Mouse (Mus musculus) neural tube, embryonic 11.5 days (tissue): ENCODE data around the gene Pbp2. TPM values are rescaled to one million over a fixed set of nuclear protein-coding genes. Genes with fewer than 3 reads are reported as not detected.

Experiments used
- ATAC-seq: fragments of 200-750 bp; cut with Nextera tagmentation; 2 replicates; pipeline ENCODE4 v1.8.0; 2017; ENCODE audit warnings: moderate number of reproducible peaks, mild to moderate bottlenecking, moderate TSS enrichment, moderate library complexity; ENCODE audit not compliant: insufficient read depth, low FRiP score, low TSS enrichment
- DNase-seq: peaks from one replicate; pipeline ENCODE4 v3.0.0-alpha.2; 2015; ENCODE audit warnings: low spot score
- H3K27ac ChIP-seq: fragments of 300-500 bp; sonication (generic); 2 replicates; pipeline ENCODE4 v1.5.1; 2014; ENCODE audit warnings: low read depth, mild to moderate bottlenecking, low read length
- H3K27me3 ChIP-seq: fragments of 300-500 bp; sonication (generic); 2 replicates; pipeline ENCODE4 v1.6.1; 2014; ENCODE audit warnings: mild to moderate bottlenecking, low read length, mixed read lengths; ENCODE audit not compliant: control insufficient read depth, insufficient read depth
- H3K36me3 ChIP-seq: fragments of 300-500 bp; sonication (generic); 2 replicates; pipeline ENCODE4 v1.6.1; 2014; ENCODE audit warnings: mild to moderate bottlenecking, low read length, moderate library complexity, mixed read lengths; ENCODE audit not compliant: control insufficient read depth, insufficient read depth
- H3K4me1 ChIP-seq: fragments of 300-500 bp; sonication (generic); 2 replicates; pipeline ENCODE4 v1.6.1; 2014; ENCODE audit warnings: low read length, mixed read lengths; ENCODE audit not compliant: control insufficient read depth, insufficient read depth
- H3K4me2 ChIP-seq: fragments of 300-500 bp; sonication (generic); 2 replicates; pipeline ENCODE4 v1.6.1; 2014; ENCODE audit warnings: low read depth, mild to moderate bottlenecking, moderate library complexity
- H3K4me3 ChIP-seq: fragments of 300-500 bp; sonication (generic); 2 replicates; pipeline ENCODE4 v1.5.1; 2014; ENCODE audit warnings: low read depth, low read length
- H3K9ac ChIP-seq: fragments of 300-500 bp; sonication (generic); 2 replicates; pipeline ENCODE4 v1.6.1; 2014; ENCODE audit warnings: mild to moderate bottlenecking, low read length
- H3K9me3 ChIP-seq: fragments of 300-500 bp; sonication (generic); 2 replicates; pipeline ENCODE4 v1.6.1; 2016; ENCODE audit warnings: low read length; ENCODE audit not compliant: control insufficient read depth
- WGBS: fragments of 180-500 bp; shearing (Covaris S2); extraction: QIAGEN DNeasy Blood & Tissue Kit; methylation state at CpG from one replicate; pipeline ENCODE4 v1.1.7; 2014; 5-methylcytosine and 5-hydroxymethylcytosine counted together
- polyA plus RNA-seq: library from polyadenylated mRNA; unstranded; fragments of >200 nt; fragmentation: Nextera tagmentation; extraction: Ambion mirVana; gene quantifications from 2 replicates; pipeline ENCODE4 v1.2.1, GENCODE M21; 2014

The Pbp2 gene
- polyA plus RNA-seq, 1 experiment from 2014 or later, result not detected

DNA sequence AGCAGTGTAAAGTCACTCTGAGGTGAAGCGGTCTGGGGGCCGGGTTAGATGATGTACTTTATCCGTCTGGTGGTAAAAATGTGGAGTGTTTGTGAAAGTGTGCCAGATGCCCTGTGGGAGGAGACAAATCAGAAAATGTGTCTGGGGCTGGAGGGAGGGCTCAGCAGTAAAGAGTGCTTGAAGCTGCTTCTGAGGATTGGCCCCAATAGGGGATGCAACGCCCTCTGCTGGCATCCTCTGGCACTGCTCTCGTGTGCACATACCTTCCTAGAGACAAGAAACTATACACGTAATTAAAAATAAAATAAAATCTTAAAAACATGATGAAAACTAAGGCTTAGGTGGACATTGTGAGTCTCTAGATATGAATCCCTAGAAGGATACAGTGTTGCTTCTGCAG is 49.8 kb downstream of the Pbp2 start:
- Histone ChIP-seq H3K36me3 (no peaks in the 10 kb centered on the region), H3K4me2 (no peak overlapping the region), H3K27ac (no peak overlapping the region), H3K27me3 (no peaks in the 10 kb centered on the region), H3K9ac (no peak overlapping the region), H3K4me3 (no peak overlapping the region), H3K4me1 (no peaks in the 10 kb centered on the region), H3K9me3 (no peaks in the 10 kb centered on the region)
- ATAC-seq, result no peak
- WGBS, result 93% methylated on average over 6 of the region's 6 CpGs
- no peak for DNase-seq

Other genes starting within 250 kb of the Pbp2 start
- gene Gprc5a, start 244.8 kb downstream of the Pbp2 start, polyA plus RNA-seq, result 5.8 and 7.5 TPM in 2 replicates
- gene Gprc5d, start 192.1 kb downstream of the Pbp2 start, polyA plus RNA-seq, result not detected in 2 replicates
- 41.3 and 44.4 TPM in 2 replicates for gene Fam234b, start 112.4 kb downstream of the Pbp2 start, polyA plus RNA-seq
- 2.8 and 3.0 TPM in 2 replicates for gene Hebp1, start 112.4 kb downstream of the Pbp2 start, polyA plus RNA-seq
- gene Gsg1, start 56.1 kb downstream of the Pbp2 start, polyA plus RNA-seq, result 0.69 and 1.0 TPM in 2 replicates
- gene Emp1, start 52.1 kb upstream of the Pbp2 start, polyA plus RNA-seq, result 3.3 and 4.1 TPM in 2 replicates